Mouse (Mus musculus) thymus, adult 2 months (tissue): ENCODE data around the gene P3h2.

Source experiments
- CTCF ChIP-seq: fragments of 200-500 bp; IDR thresholded peaks from 2 replicates; pipeline ENCODE4 v1.5.1; 2012; ENCODE audit warnings: mild to moderate bottlenecking, control low read depth, low read length, moderate library complexity, borderline replicate concordance; ENCODE audit not compliant: control insufficient read depth, poor library complexity, insufficient read depth; ENCODE audit errors: extremely low read depth
- POLR2A ChIP-seq: fragments of 200-500 bp; IDR thresholded peaks from 2 replicates; pipeline ENCODE4 v1.6.1; 2012; ENCODE audit warnings: mild to moderate bottlenecking, low read length, control low read depth, moderate library complexity; ENCODE audit not compliant: control insufficient read depth, poor library complexity, insufficient read depth; ENCODE audit errors: extremely low read depth

GRCm38 (mm10) chr16:26102856-26103255 lies 2.7 kb downstream of the P3h2 start:
- TF ChIP-seq CTCF (no peak), POLR2A (no peak)
